Mouse (Mus musculus): ENCODE data around the gene Tmem39a. TPM values are rescaled to one million over a fixed set of nuclear protein-coding genes. Genes with fewer than 3 reads are reported as not detected.
A peak's percentile ranks its signal among the peaks of the same experiment; 100 is the strongest.

The Tmem39a gene
- polyA plus RNA-seq (2012; rRNA removed): 39.9 and 46.2 TPM in 2 replicates

GRCm38 (mm10) chr16:38558221-38558748 lies at the start of gene Tmem39a:
Gene Tmem39a (plus strand): TSS chr16:38558698.
- H3K4me3 ChIP-seq (ENCODE audit: insufficient read depth, low read length): no peak within 1 kb of the TSS
- no peaks in the 10 kb centered on the region for H3K4me1 ChIP-seq (ENCODE audit: control insufficient read depth, insufficient read depth, low read length)
- no peak within 1 kb of the TSS for H3K27ac ChIP-seq (ENCODE audit: insufficient read depth, low read length)
- TF ChIP-seq CTCF (IDR thresholded peaks at IDR 0.05; ENCODE audit: extremely low read depth, insufficient read depth, low read length) (no peak), POLR2A (IDR thresholded peaks at IDR 0.05; ENCODE audit: extremely low read depth, insufficient read depth, low read length) (no peak)

- H3K4me1 ChIP-seq (ENCODE audit: control insufficient read depth, insufficient read depth, low read length): no peaks in the 10 kb centered on the region
- TF ChIP-seq CTCF (IDR thresholded peaks at IDR 0.05; ENCODE audit: extremely low read depth, insufficient read depth, low read length) (no peak), POLR2A (IDR thresholded peaks at IDR 0.05; ENCODE audit: extremely low read depth, insufficient read depth, low read length) (no peak)
- no peak overlapping the region for H3K4me3 ChIP-seq (ENCODE audit: insufficient read depth, low read length)
- H3K27ac ChIP-seq (ENCODE audit: insufficient read depth, low read length): no peak overlapping the region
Observed at GRCm38 (mm10) chr16:38510846-38511245, 47.7 kb upstream of the Tmem39a start.

GRCm38 (mm10) chr16:38519140-38519539 lies 39.4 kb upstream of the Tmem39a start:
- TF ChIP-seq CTCF (IDR thresholded peaks at IDR 0.05; ENCODE audit: extremely low read depth, insufficient read depth, low read length) (no peak), POLR2A (IDR thresholded peaks at IDR 0.05; ENCODE audit: extremely low read depth, insufficient read depth, low read length) (no peak)
- Histone ChIP-seq H3K4me1 (ENCODE audit: control insufficient read depth, insufficient read depth, low read length) (0 out of 2 replicates have a peak, but pooled peaks cover 1% of the 10 kb centered on the region), H3K27ac (ENCODE audit: insufficient read depth, low read length) (no peak overlapping the region), H3K4me3 (ENCODE audit: insufficient read depth, low read length) (no peak overlapping the region)

- Histone ChIP-seq H3K4me1 (ENCODE audit: control insufficient read depth, insufficient read depth, low read length) (0 out of 2 replicates have a peak, but pooled peaks cover 1% of the 10 kb centered on the region), H3K4me3 (ENCODE audit: insufficient read depth, low read length) (peak overlapping the region; percentile 79; the same call in 1 of the 2 replicates), H3K27ac (ENCODE audit: insufficient read depth, low read length) (no peak overlapping the region)
- TF ChIP-seq CTCF (IDR thresholded peaks at IDR 0.05; ENCODE audit: extremely low read depth, insufficient read depth, low read length) (no peak), POLR2A (IDR thresholded peaks at IDR 0.05; ENCODE audit: extremely low read depth, insufficient read depth, low read length) (no peak)
Observed at GRCm38 (mm10) chr16:38521211-38521987, 37.1 kb upstream of the Tmem39a start.

- Histone ChIP-seq H3K4me3 (ENCODE audit: insufficient read depth, low read length) (peak within 1 kb of the TSS; percentile 79), H3K4me1 (ENCODE audit: control insufficient read depth, insufficient read depth, low read length) (0 out of 2 replicates have a peak, but pooled peaks cover 1% of the 10 kb centered on the region), H3K27ac (ENCODE audit: insufficient read depth, low read length) (peak within 1 kb of the TSS; percentile 75)
- peak; percentile 93 for TF ChIP-seq POLR2A (IDR thresholded peaks at IDR 0.05; ENCODE audit: extremely low read depth, insufficient read depth, low read length)
- no peak for TF ChIP-seq CTCF (IDR thresholded peaks at IDR 0.05; ENCODE audit: extremely low read depth, insufficient read depth, low read length)
Observed at GRCm38 (mm10) chr16:38522129-38523084, 36.1 kb upstream of the Tmem39a start, which contains the start of gene Timmdc1. Gene Timmdc1 (minus strand): TSS chr16:38522663.

- TF ChIP-seq POLR2A (IDR thresholded peaks at IDR 0.05; ENCODE audit: extremely low read depth, insufficient read depth, low read length) (no peak), CTCF (IDR thresholded peaks at IDR 0.05; ENCODE audit: extremely low read depth, insufficient read depth, low read length) (no peak)
- H3K27ac ChIP-seq (ENCODE audit: insufficient read depth, low read length): no peak overlapping the region
- H3K4me1 ChIP-seq (ENCODE audit: control insufficient read depth, insufficient read depth, low read length): 0 out of 2 replicates have a peak, but pooled peaks cover 1% of the 10 kb centered on the region
- no peak overlapping the region for H3K4me3 ChIP-seq (ENCODE audit: insufficient read depth, low read length)
Observed at GRCm38 (mm10) chr16:38526264-38526663, 32.2 kb upstream of the Tmem39a start.

- Histone ChIP-seq H3K27ac (ENCODE audit: insufficient read depth, low read length) (no peak overlapping the region), H3K4me3 (ENCODE audit: insufficient read depth, low read length) (no peak overlapping the region), H3K4me1 (ENCODE audit: control insufficient read depth, insufficient read depth, low read length) (no peaks in the 10 kb centered on the region)
- TF ChIP-seq CTCF (IDR thresholded peaks at IDR 0.05; ENCODE audit: extremely low read depth, insufficient read depth, low read length): peak; percentile 91
- no peak for TF ChIP-seq POLR2A (IDR thresholded peaks at IDR 0.05; ENCODE audit: extremely low read depth, insufficient read depth, low read length)
Observed at GRCm38 (mm10) chr16:38536544-38537146, 21.9 kb upstream of the Tmem39a start.

- TF ChIP-seq POLR2A (IDR thresholded peaks at IDR 0.05; ENCODE audit: extremely low read depth, insufficient read depth, low read length) (no peak), CTCF (IDR thresholded peaks at IDR 0.05; ENCODE audit: extremely low read depth, insufficient read depth, low read length) (no peak)
- no peaks in the 10 kb centered on the region for H3K4me1 ChIP-seq (ENCODE audit: control insufficient read depth, insufficient read depth, low read length)
Observed at GRCm38 (mm10) chr16:38538716-38539380, 19.6 kb upstream of the Tmem39a start.

More at GRCm38 (mm10) chr16:38538716-38539380, 19.6 kb upstream of the Tmem39a start:
- H3K4me3 ChIP-seq (ENCODE audit: insufficient read depth, low read length): no peak overlapping the region
- no peak overlapping the region for H3K27ac ChIP-seq (ENCODE audit: insufficient read depth, low read length)
